Mouse (Mus musculus) myocyte (in vitro differentiated cells): ENCODE measurements at regions not wholly inside any gene's neighbourhood (a gene's known extent, or its start where the extent isn't known, plus 50 kb on each side); places are given as distances from the start of the nearest gene placed in this dataset.

Source experiments
- H3K27me3 ChIP-seq: one replicate; pipeline ENCODE4 v1.6.1; 2011; ENCODE audit not compliant: control insufficient read depth, insufficient read depth, insufficient read length
- H3K36me3 ChIP-seq: one replicate; pipeline ENCODE4 v1.6.1; 2011; ENCODE audit not compliant: control insufficient read depth, insufficient read depth
- H3K4me2 ChIP-seq: one replicate; pipeline ENCODE4 v1.6.1; 2011; ENCODE audit warnings: low read depth, control low read depth
- H3K4me3 ChIP-seq: one replicate; pipeline ENCODE4 v1.5.1; 2011; ENCODE audit warnings: mild to moderate bottlenecking, control low read depth, moderate library complexity
- H3K79me2 ChIP-seq: one replicate; pipeline ENCODE4 v1.6.1; 2011; ENCODE audit not compliant: control insufficient read depth, insufficient read depth
- H3ac ChIP-seq: one replicate; pipeline ENCODE4 v1.6.1; 2011; ENCODE audit not compliant: control insufficient read depth, insufficient read length
- CEBPB ChIP-seq: IDR thresholded peaks from 2 replicates; pipeline ENCODE4 v1.6.1; 2011; ENCODE audit warnings: mild to moderate bottlenecking, moderate library complexity; ENCODE audit not compliant: poor library complexity, insufficient read depth, severe bottlenecking
- E2F4 ChIP-seq: IDR thresholded peaks from one replicate; pipeline ENCODE4 v1.6.1; 2011; ENCODE audit warnings: mild to moderate bottlenecking, control low read depth, moderate library complexity; ENCODE audit not compliant: insufficient read depth
- MAX ChIP-seq: IDR thresholded peaks from one replicate; pipeline ENCODE4 v1.6.1; 2011; ENCODE audit warnings: low read depth, mild to moderate bottlenecking, control low read depth
- MYOD1 ChIP-seq, 3 experiments: IDR thresholded peaks; one replicate each; pipeline ENCODE4 v1.6.1; 2011; ENCODE audit warnings: control low read depth in 2 of 3, low read depth in 2 of 3, mild to moderate bottlenecking in 2 of 3, moderate library complexity in 1 of 3; ENCODE audit not compliant: insufficient read length in 2 of 3, control insufficient read depth in 1 of 3
- MYOG ChIP-seq, 3 experiments: IDR thresholded peaks; one replicate each; pipeline ENCODE4 v1.6.1; 2011; ENCODE audit warnings: control low read depth in 2 of 3, low read depth in 2 of 3, mild to moderate bottlenecking in 2 of 3; ENCODE audit not compliant: insufficient read length in 2 of 3, control insufficient read depth in 1 of 3, insufficient read depth in 1 of 3
- POLR2A ChIP-seq: IDR thresholded peaks from one replicate; pipeline ENCODE4 v1.6.1; 2011; ENCODE audit warnings: low read depth, mild to moderate bottlenecking, control low read depth, moderate library complexity; ENCODE audit not compliant: insufficient read length
- POLR2AphosphoS2 ChIP-seq: IDR thresholded peaks from one replicate; pipeline ENCODE4 v1.6.1; 2011; ENCODE audit warnings: low read depth, control low read depth; ENCODE audit not compliant: insufficient read length
- REST ChIP-seq: IDR thresholded peaks from one replicate; pipeline ENCODE4 v1.6.1; 2011; ENCODE audit warnings: mild to moderate bottlenecking, control low read depth, moderate library complexity; ENCODE audit not compliant: insufficient read depth, insufficient read length
- SRF ChIP-seq: IDR thresholded peaks from one replicate; pipeline ENCODE4 v1.6.1; 2011; ENCODE audit warnings: low read depth; ENCODE audit not compliant: control insufficient read depth, insufficient read length
- TCF12 ChIP-seq: IDR thresholded peaks from one replicate; pipeline ENCODE4 v1.6.1; 2011; ENCODE audit warnings: mild to moderate bottlenecking, control low read depth; ENCODE audit not compliant: poor library complexity, insufficient read depth, severe bottlenecking
- TCF3 ChIP-seq: IDR thresholded peaks from one replicate; pipeline ENCODE4 v1.6.1; 2011; ENCODE audit warnings: low read depth, control low read depth; ENCODE audit not compliant: insufficient read length
- USF1 ChIP-seq: IDR thresholded peaks from one replicate; pipeline ENCODE4 v1.6.1; 2011; ENCODE audit warnings: low read depth, mild to moderate bottlenecking, control low read depth, moderate library complexity

GRCm38 (mm10) chr6:89256630-89257292 lies 105.7 kb downstream of the Plxna1 start:
- Histone ChIP-seq H3K27me3 (peaks cover 5% of the 10 kb centered on the region), H3ac (no peak overlapping the region), H3K79me2 (no peaks in the 10 kb centered on the region), H3K4me2 (no peak overlapping the region), H3K36me3 (no peaks in the 10 kb centered on the region), H3K4me3 (no peak overlapping the region)
- TF ChIP-seq MYOD1 (IDR thresholded peaks at IDR 0.05; ENCODE audit: control insufficient read depth in 1 of 3, insufficient read length in 2 of 3, low read depth in 2 of 3) (no peak), SRF (no peak), E2F4 (no peak), POLR2A (no peak)

GRCm38 (mm10) chr6:89257416-89257815 lies 105.0 kb downstream of the Plxna1 start:
- Histone ChIP-seq H3K4me2 (no peak overlapping the region), H3ac (no peak overlapping the region), H3K36me3 (no peaks in the 10 kb centered on the region), H3K27me3 (peaks cover 5% of the 10 kb centered on the region), H3K79me2 (no peaks in the 10 kb centered on the region), H3K4me3 (no peak overlapping the region)
- TF ChIP-seq POLR2A (no peak), USF1 (no peak), TCF3 (no peak), MYOD1 (IDR thresholded peaks at IDR 0.05; ENCODE audit: control insufficient read depth in 1 of 3, insufficient read length in 2 of 3, low read depth in 2 of 3) (no peak), REST (no peak)

- Histone ChIP-seq H3K27me3 (peaks cover 5% of the 10 kb centered on the region), H3K4me2 (no peak overlapping the region), H3K79me2 (no peaks in the 10 kb centered on the region), H3K4me3 (no peak overlapping the region), H3K36me3 (no peaks in the 10 kb centered on the region), H3ac (no peak overlapping the region)
- TF ChIP-seq SRF, result no peak
- no peak for TF ChIP-seq TCF12
- TF ChIP-seq MAX, result no peak
- TF ChIP-seq POLR2A, result no peak
- no peak for TF ChIP-seq USF1
- TF ChIP-seq MYOD1 (IDR thresholded peaks at IDR 0.05; ENCODE audit: control insufficient read depth in 1 of 3, insufficient read length in 2 of 3, low read depth in 2 of 3), result no peak
- no peak for TF ChIP-seq TCF3
- no peak for TF ChIP-seq MYOG (IDR thresholded peaks at IDR 0.05; ENCODE audit: control insufficient read depth in 1 of 3, insufficient read depth in 1 of 3, insufficient read length in 2 of 3, low read depth in 2 of 3)
- TF ChIP-seq POLR2AphosphoS2, result no peak
- TF ChIP-seq E2F4, result no peak
- TF ChIP-seq REST, result no peak
- no peak for TF ChIP-seq CEBPB
These were observed 104.3 kb downstream of the Plxna1 start for GRCm38 (mm10) chr6:89258140-89258539.

- Histone ChIP-seq H3ac (no peak overlapping the region), H3K4me3 (no peak overlapping the region)
- TF ChIP-seq SRF (no peak), E2F4 (no peak), MAX (no peak), POLR2A (no peak), CEBPB (no peak)
These were observed 102.9 kb downstream of the Plxna1 start for GRCm38 (mm10) chr6:89259406-89259994.

GRCm38 (mm10) chr6:89262958-89263357 lies 99.5 kb downstream of the Plxna1 start:
- Histone ChIP-seq H3K4me3 (no peak overlapping the region), H3K27me3 (peaks cover 7% of the 10 kb centered on the region), H3K36me3 (no peaks in the 10 kb centered on the region), H3ac (no peak overlapping the region), H3K79me2 (no peaks in the 10 kb centered on the region), H3K4me2 (no peak overlapping the region)
- TF ChIP-seq E2F4 (no peak), MYOG (IDR thresholded peaks at IDR 0.05; ENCODE audit: control insufficient read depth in 1 of 3, insufficient read depth in 1 of 3, insufficient read length in 2 of 3, low read depth in 2 of 3) (no peak), POLR2A (no peak), TCF3 (no peak), MAX (no peak), SRF (no peak), REST (no peak), TCF12 (no peak), CEBPB (no peak), USF1 (no peak), MYOD1 (IDR thresholded peaks at IDR 0.05; ENCODE audit: control insufficient read depth in 1 of 3, insufficient read length in 2 of 3, low read depth in 2 of 3) (no peak), POLR2AphosphoS2 (no peak)

More at GRCm38 (mm10) chr6:89259406-89259994, 102.9 kb downstream of the Plxna1 start:
- H3K27me3 ChIP-seq, result no peaks in the 10 kb centered on the region
- H3K79me2 ChIP-seq, result no peaks in the 10 kb centered on the region
- no peak overlapping the region for H3K4me2 ChIP-seq
- no peaks in the 10 kb centered on the region for H3K36me3 ChIP-seq
